Mouse (Mus musculus): Measurements from ENCODE around the gene Gm8251.
A peak's percentile ranks its signal among the peaks of the same experiment; 100 is the strongest.
"Not testable (repeated sequence)": the region's sequence is repeated elsewhere in the genome, so short reads cannot be mapped to it uniquely, and the experiment has no call there.

Gm8251 gene

GRCm38 (mm10) chr1:44061836-44062235, at the start of gene Gm8251:
Gm8251 (minus strand) TSS chr1:44061936.
- no peak for DNase-seq

DNA sequence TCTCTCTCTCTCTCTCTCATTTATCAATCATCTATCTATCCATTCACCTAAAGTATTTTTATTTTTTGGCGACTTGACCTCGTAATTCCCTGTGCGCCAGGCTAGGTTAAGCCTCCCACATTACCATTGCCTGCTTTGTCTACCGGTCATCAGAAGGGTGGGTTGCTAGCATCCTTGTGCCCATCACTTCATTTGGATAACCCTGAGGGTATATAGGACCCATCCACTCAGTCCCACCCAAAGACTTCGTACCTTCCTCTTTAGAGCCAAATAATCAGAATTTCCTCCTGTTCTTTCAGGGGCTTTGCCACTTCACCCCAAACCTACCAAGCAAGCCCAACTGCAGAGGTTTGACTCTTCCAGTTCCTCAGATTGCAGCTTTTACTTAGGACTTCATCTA, 41.2 kb upstream of the Gm8251 start:
- DNase-seq, result peak; percentile 12

- DNase-seq, result peak; percentile 95
Measured at GRCm38 (mm10) chr1:44102259-44102717, 40.6 kb upstream of the Gm8251 start, which contains the start of gene Tex30. Tex30 (minus strand) TSS chr1:44102441.

GRCm38 (mm10) chr1:44101448-44102225, 39.9 kb upstream of the Gm8251 start:
- peak; percentile 66 for DNase-seq

GRCm38 (mm10) chr1:44064625-44065024, 2.9 kb upstream of the Gm8251 start:
- DNase-seq, result peak; percentile 74

DNA sequence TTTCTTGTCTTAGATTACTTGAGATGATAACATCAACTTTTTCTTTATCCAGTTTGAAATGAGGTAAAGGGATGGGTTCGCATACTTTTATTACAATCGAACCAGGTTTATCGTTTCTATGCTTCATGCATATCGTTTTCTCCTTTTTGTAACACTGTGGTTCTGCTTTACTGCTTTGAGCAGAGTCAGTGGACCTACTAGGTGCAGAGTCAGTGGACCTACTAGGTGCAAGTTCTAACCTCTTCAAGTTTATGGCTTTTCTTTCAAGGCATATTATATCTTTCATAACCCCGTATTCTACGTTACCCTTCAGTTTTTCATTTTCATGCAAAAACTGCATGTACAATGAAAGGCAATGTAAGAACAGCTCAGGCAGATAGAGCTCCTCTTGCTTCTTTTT, 1.7 kb upstream of the Gm8251 start:
- no peak for DNase-seq

DNA sequence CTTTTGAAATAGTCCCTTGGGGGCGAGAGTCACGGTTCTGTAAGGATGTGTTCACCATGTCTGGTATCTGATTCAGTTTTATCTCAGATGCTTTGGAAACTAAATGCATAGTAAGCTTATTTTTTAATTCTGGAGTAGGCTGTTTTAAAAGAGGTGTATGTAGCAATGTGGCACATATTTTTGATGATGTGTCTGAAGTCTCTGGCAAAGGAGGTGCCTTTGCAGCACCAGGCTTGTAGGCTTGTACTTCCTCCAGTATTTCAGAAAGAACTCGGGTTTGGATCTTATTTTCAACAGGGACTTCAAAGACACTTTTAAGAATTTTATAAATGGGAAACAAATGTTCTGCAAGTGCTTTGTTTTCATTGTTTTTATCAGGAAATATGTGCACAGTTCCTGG, 3.9 kb downstream of the Gm8251 start:
- no peak for DNase-seq

GRCm38 (mm10) chr1:44046556-44046955, 15.2 kb downstream of the Gm8251 start:
- no peak for DNase-seq

- not testable (repeated sequence) for DNase-seq
Measured at GRCm38 (mm10) chr1:44045689-44046088, 16.0 kb downstream of the Gm8251 start.

GRCm38 (mm10) chr1:44042555-44042915, 19.2 kb downstream of the Gm8251 start:
- DNase-seq, result no peak

DNA sequence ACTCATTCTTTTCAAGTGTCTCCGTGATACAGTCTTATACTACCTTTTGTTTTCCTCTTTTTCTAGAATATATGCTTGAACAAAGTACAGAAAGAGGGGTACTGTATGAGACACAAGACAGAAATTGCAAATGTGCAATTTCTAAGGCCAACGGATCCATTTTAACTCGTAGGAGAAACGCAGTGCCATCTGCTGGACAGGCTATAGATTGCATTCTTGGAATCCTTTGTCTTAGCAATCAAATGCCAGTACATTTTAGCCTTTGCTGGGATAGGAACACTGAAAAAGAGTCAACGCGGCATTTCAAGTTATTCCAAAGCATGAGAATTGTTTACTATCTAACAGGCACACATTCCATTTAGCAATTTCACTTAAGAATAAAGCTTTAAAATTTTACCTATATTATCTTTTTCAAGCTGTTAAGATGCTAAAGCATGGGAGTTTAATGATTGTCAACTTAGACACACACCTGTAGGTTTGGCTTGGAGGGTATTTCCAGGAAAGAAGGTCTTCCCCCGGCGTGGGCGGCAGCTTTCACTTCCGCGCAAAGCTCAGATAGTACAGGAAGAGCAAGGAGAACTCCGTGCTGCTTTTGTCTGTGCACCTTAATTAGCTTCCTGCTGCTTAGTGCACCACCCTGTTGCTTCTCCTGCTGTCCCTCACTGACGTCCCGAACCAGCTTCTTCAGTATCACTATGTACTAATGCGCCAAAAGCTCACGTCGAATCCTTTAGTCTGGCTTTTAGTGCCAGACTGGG, 19.8 kb downstream of the Gm8251 start:
- DNase-seq, result peak; percentile 87

GRCm38 (mm10) chr1:44032948-44033347, 28.8 kb downstream of the Gm8251 start:
- DNase-seq, result no peak

GRCm38 (mm10) chr1:44032213-44032612, 29.5 kb downstream of the Gm8251 start:
- DNase-seq, result no peak

- DNase-seq, result no peak
Measured at GRCm38 (mm10) chr1:44027651-44028050, 34.1 kb downstream of the Gm8251 start.

DNA sequence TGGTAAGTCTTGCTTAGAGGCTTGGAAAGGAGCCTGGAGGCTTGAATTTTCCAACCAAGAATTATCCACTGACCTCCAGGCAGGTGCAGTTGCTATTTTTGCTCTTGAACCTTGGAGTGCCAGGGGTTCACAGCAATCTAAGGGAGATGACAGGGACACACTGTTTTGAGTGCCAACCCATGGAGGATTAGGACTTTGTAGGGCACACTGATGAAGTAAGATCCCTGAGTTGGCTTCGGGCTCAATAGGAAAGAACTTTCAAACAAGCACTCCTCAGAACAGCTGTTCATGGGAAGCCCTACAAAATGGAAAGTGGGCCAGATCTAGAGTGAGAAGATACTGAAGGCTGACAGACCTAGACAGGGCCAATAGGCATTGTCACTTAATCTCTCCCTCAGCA, 39.1 kb downstream of the Gm8251 start:
- no peak for DNase-seq

DNA sequence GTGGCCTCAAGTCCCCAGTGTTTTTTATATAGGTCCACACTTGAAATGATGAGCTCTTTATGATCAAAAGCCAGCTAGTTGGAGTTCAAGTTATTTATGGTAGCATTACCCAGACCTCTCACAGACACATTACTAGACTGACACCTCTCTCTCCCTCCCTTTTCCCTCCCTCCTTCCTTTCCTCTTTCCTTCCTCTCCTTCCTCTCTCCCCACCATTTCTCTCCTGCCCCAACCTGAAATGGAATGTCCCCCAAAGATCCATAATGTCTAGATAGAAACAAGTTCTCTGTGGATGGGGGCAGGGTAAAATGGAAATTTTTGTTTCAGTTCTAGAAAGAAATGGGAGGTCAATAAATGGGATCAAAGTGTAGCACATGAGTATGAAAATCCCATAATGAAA, 41.8 kb downstream of the Gm8251 start, which contains the start of gene Mettl21c:
Mettl21c (minus strand) TSS at position 101 of the 400 bp plus-strand sequence.
- DNase-seq, result no peak

DNA sequence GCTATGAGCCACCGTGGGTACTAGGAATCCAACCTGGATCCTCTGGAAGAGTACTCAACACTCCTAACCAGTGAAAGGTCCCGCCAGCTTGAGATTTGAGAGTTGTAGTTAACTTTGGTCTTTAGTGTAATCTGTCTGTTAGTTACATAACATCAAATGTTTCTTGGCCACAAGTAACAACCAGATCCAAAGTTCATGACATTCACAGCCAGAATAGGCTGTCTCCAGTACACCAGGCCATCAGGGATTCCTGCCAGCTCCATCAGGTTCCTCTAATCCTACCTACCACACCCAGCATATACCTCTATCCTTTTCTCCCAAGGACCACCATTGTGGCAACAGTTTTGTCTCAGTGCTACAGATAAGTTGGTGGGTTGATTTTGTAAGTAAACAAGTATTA, 46.2 kb downstream of the Gm8251 start:
- DNase-seq, result no peak
